Mouse (Mus musculus) left cerebral cortex, postnatal 10 days (tissue): ENCODE measurements around the gene Gramd1b. TPM values are rescaled to one million over a fixed set of nuclear protein-coding genes. Genes with fewer than 3 reads are reported as not detected.

Experiments used
- DNase-seq, 2 experiments: peaks; one replicate each; pipeline ENCODE4 v3.0.0; 2021 to 2022; ENCODE audit warnings: low spot score in 2 of 2, mixed read lengths in 1 of 2; ENCODE audit errors: extremely low spot score in 1 of 2
- intact Hi-C: fragments of 180-260 bp; cut with DNase I; formaldehyde crosslinking; loops from one replicate; pipeline ENCODE4 v1.15.1; 2025
- total RNA-seq, 2 experiments: library from RNA; stranded (reverse); gene quantifications; 2 replicates each; pipeline ENCODE4 v1.2.3; 2021

Gene Gramd1b
- total RNA-seq, 2 experiments from 2014 or later, result 128 to 136 TPM

DNA sequence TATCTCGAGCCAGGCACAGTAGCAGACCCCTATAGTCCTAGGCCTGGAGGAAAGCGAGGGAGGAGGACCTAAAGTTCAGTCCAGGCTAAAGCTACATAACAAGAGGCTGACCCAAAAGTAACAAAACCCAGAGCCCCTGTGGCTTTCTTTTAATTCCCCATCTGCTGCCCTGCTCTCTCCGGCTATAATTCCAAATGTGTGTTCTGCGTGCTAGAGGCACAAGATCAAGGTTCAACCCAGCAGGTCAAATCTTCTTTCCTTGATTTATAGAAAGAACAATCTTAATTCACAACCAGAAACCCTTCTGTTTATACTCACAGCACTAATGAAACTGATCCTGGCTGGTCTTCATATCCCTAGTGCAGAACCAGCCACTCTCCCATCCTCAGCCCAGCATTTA lies 118.9 kb downstream of the Gramd1b start:
- peak in 1 of 2 experiments; percentile 4 for DNase-seq
- intact Hi-C loops, result loop anchor here (10.0 kb wide), 1 partner anchor 203 kb away; no protein-coding TSS in a partner anchor

DNA sequence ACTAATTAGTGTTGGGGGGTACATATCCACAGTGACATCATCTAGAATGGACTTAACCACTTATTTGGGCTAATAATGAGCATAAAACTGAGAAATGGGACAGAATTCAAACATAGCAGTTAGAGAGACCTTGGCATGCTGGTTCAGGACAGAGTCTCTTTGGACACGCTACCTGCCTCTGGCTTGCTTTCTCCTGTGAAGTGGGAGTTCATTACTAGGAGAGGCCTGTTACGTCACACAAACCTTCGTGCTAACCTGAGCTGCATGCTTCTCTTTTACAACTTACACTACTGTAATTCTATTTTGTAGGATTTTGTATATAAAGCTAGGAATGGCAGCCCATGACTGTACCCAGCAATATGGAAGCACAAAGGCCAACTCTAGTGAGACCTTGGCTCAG lies 120.3 kb downstream of the Gramd1b start:
- DNase-seq, result no peak
- intact Hi-C loops, result loop anchor here (10.0 kb wide), 1 partner anchor 204 kb away; no protein-coding TSS in a partner anchor

DNA sequence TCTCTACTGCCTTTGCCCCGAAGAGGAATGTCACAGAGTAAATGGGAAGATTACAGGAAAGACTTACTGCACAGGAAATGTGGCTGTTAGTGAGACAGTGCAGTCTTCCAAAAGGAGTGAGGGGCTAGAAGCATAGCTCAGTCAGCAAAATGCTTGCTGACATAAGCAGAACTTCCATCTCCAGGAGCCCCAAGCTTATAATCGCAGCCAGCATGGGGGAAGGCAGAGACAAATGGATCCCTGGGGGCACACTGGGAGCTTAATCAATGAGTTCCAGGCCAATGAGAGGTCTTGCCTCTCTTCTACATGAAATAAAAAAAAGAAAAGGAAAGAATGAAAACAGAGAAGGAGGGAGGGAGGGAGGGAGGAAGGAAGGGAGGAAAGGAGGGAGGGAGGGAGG lies 122.1 kb downstream of the Gramd1b start:
- intact Hi-C loops, result no loop called here
- no peak for DNase-seq

- intact Hi-C loops, result no loop called here
- DNase-seq, result no peak
These were observed 122.8 kb downstream of the Gramd1b start for GRCm38 (mm10) chr9:40408415-40408814.

DNA sequence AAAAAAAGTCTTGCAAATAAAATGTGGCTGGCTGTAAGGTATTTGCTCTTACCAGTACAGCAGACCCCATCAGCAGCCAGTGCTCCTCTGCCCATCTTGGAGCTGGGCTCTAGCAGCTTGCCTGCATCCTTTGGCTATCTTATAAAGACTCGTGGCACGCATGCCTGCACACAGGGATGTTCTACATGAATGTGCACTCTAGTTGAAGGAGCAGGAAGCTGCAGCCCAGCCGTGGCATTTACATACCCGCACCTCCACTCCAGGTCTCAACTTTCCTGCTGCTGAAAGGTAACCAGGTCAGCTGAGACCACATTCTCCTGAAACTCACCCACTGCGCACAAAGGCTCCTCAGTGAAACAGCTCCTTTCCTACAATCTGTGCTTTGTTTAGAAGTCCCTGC lies 123.3 kb downstream of the Gramd1b start:
- intact Hi-C loops, result no loop called here
- no peak for DNase-seq

DNA sequence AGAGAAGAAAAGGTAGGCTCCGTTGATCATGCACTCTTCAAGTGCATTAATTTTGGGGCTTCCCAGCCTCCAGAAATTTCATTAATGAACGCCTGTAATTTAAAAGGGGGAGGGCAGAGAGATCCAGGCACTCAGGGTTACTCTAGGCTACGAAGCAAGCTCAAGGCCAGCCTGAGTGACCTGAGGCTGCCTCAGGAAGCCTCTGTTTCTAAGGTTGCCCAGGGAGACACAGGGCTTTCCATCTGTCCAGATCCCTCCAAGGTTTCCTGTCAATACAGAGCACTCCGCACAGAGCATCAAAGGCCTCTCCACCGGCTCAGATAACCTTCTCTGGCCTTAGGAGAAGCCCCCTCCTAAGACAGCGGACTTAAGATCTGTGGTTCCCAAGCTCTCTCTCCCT lies 125.4 kb downstream of the Gramd1b start:
- no peak for DNase-seq
- intact Hi-C loops, result no loop called here

DNA sequence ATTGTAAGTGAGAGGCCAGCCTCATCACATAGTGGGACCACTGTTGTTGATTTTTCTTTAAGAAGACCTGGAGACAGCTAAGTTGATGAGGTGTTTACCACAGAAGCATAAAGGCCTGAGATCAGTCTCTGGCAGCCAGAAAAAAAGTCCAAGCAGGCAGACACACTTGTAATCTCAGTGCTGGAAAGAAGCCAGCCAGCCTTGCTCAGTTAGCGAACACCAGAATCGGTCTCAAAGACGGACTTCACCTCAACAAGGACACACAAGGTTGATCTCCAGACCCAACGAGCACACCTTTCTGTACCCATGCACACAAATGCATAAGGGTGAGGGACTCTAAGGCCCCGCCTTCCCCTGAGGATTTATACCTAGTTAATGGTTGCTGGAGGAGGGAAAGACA lies 125.9 kb downstream of the Gramd1b start:
- intact Hi-C loops, result no loop called here
- DNase-seq, result no peak

DNA sequence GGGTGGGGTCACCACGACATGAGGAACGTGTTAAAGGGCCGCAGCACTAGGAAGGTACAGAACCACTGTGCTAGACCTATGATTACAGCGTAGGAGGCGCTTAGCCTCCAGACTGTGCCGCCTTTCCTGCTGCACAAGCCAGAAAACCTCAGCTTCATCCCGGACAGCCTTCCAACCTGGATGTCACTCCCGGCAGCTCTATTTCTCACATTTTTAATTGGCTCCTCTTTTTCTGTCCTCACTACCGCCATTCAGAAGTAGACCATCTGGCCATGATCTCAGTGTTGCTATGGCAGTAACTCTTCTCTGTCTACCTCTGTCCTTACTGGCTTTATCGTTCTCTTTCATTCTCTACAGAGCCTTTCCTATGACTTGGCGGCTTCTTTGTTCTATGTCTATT lies 126.5 kb downstream of the Gramd1b start:
- peak in 1 of 2 experiments; percentile 50 for DNase-seq
- intact Hi-C loops, result no loop called here

- no peak for DNase-seq
- intact Hi-C loops, result no loop called here
These were observed 127.4 kb downstream of the Gramd1b start for GRCm38 (mm10) chr9:40403750-40404149.

- peak in 1 of 2 experiments; percentile 25 for DNase-seq
- intact Hi-C loops, result no loop called here
These were observed 129.4 kb downstream of the Gramd1b start for GRCm38 (mm10) chr9:40401818-40402217.

DNA sequence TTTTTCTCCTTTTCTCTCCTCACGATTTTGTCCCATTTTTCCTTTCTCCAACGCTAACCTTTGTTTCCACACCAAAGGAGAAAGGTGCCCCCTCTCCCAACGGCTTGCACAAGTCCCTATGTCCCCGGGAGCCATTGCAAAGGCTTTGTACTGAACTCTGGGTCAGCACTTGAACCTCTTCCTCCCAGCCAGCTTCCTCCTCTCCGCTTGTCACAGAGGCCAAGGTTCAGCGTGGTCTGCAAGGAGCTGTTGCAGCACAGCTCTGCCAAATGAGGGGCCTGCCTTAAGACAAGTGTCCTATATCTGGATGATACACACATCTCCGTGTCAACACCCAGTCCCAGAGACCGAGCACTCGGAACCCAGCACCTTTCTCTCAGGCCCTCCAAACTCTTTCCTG lies 130.3 kb downstream of the Gramd1b start:
- DNase-seq, result peak in 1 of 2 experiments; percentile 18
- intact Hi-C loops, result no loop called here

DNA sequence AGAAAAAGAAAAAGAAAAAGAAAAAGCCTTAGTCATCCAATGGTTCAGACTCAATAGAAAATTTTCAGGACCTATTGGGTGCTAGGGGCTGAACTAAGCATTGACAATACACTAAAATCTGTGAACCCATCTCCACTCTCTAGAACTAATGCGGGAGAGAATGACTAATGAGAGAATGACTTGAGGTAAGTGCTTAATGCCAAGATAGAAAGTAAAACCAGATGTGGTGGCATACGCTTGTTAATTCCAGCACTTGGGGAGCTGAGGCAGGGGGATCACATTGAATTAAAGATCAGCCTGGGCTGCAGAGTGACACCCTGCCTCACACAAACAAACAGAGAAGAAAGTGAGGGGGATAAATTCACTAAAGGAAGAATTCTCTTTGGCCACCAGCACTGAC lies 131.0 kb downstream of the Gramd1b start:
- intact Hi-C loops, result no loop called here

DNA sequence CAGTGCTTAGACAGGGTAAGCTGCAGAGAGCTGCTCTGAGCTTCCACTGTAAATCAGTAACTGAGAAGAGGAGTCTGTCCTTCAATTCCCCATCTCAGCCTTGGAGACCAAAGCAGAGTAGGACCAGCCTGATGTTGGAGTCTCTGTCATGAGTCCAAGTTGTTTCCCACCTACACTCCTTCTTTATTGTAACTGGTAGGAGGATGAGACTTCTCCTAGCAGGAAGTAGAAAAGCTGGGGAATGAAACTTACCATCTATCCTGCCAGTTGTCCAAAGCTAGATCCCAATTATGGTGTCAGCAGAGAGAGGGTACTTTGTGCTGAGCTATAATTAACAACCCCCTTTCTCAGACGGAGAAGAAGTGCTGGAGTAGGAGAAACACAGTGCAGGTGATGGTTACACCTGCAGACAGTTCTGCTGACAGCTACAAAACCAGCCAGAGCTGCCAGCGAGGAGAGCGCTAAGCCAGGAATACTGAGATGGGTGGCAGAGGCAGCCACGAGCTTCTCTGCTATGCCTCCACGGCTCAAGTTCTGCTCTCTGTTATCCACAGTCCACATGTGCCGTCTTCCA lies 131.7 kb downstream of the Gramd1b start:
- intact Hi-C loops, result no loop called here
- no peak for DNase-seq

More for the DNA sequence above, 131.0 kb downstream of the Gramd1b start:
- no peak for DNase-seq

GRCm38 (mm10) chr9:40397471-40398245 lies 133.5 kb downstream of the Gramd1b start:
- intact Hi-C loops, result no loop called here
- DNase-seq, result no peak

DNA sequence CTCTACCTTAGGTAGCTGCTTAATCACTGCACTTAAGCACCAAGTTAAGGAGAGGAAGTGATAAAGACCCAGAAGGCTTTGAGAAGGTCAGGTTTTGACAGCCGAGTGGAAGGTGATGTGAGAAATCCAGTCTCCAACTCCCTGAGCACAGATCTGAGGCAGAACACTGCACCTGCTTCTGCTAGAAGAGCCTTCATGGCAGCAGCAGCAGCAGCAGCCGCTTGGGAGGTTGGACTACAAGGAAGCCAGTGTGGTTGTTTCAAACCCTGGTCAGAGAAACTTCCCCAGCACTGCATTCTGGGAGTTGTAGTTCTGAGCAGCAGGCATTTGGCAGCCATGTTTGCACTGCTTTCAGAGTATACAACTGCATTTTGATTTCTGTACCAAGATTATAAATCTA lies 134.1 kb downstream of the Gramd1b start:
- peak; percentile 67 to 81 for DNase-seq
- intact Hi-C loops, result no loop called here

DNA sequence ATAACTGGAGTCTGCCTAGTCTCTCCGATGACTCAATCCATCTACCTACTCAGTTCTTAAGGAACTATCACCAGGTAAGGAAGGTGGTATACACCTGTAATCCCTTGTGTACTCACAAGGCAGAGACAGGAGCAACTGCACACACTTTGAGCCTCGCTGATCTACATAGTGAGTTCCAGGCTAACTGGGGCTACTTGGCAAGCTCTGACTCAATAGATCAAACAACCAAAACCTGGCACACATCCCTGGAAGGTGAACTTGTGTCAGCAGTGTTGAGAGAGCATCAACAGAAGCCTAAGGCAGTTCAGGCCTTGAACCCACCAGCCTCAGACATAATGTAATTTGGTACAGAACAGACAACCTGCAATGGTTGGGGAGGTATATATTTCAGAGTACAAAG lies 135.0 kb downstream of the Gramd1b start:
- intact Hi-C loops, result no loop called here
- no peak for DNase-seq

- intact Hi-C loops, result loop anchor here (5.0 kb wide), 1 partner anchor 55 kb away; no protein-coding TSS in a partner anchor
- peak; percentile 68 to 70 for DNase-seq
These were observed 139.1 kb downstream of the Gramd1b start for GRCm38 (mm10) chr9:40391852-40392695.

GRCm38 (mm10) chr9:40391359-40391758 lies 139.8 kb downstream of the Gramd1b start:
- intact Hi-C loops, result loop anchor here (5.0 kb wide), 1 partner anchor 54 kb away; no protein-coding TSS in a partner anchor
- DNase-seq, result no peak

DNA sequence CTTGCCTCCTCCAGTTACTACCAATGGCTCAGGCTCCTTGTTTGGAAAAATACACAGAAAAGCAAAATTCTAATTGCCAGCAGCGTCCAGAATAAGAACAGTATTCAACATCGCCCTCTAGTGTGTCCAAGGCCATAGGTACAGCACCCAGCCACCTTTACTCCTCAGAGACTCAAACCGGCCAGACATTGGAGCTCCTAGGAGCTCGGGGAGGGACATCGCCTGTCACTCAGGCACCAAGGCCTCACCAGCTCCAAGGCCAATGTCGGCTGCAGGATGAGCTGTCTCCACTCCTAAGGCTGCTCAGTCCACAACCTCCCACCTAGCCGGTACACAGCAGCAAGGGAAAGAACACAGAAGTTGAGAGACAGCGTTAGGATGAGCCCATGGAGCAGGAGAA lies 140.3 kb downstream of the Gramd1b start:
- intact Hi-C loops, result loop anchor here (5.0 kb wide), 1 partner anchor 54 kb away; no protein-coding TSS in a partner anchor

More for the DNA sequence above, 140.3 kb downstream of the Gramd1b start:
- peak in 1 of 2 experiments; percentile 24 for DNase-seq
